Comparison of ENCODE assay signal across 16 mouse cellular contexts in genomic region chr7:144740643-144741042, GRCm38 (mm10). TPM values are rescaled to one million over a fixed set of nuclear protein-coding genes. Genes with fewer than 3 reads are reported as not detected.
DNase-seq lines count a peak whose midpoint lies in the region; ATAC-seq and TF ChIP-seq lines count a peak whose summit lies in the region.
"Had no signal": no experiment of that assay in that cellular context is flagged by ENCODE, and none has a peak within 500 bp of the region (broad histone marks: within the 10 kb centered on the region; RNA-seq: fewer than 3 reads in every experiment).

No protein-coding gene starts in this region.

- H3K9ac ChIP-seq in liver, embryonic 11.5 days (ENCODE audit: low read depth, low read length) = peak overlapping the region; percentile 23; the same call in 1 of the 2 replicates
- H3K9ac ChIP-seq in embryonic facial prominence, embryonic 15.5 days = no peak overlapping the region
- no peak overlapping the region for H3K9ac ChIP-seq in intestine, embryonic 16.5 days (ENCODE audit: low read depth, low read length)
- H3K9ac ChIP-seq: heart, embryonic 13.5 days had no signal

- peak overlapping the region; percentile 65 for H3K27ac ChIP-seq in liver, embryonic 11.5 days (ENCODE audit: low read depth, low read length)
- no peak overlapping the region for H3K27ac ChIP-seq in embryonic facial prominence, embryonic 15.5 days (replicated peaks)
- H3K27ac ChIP-seq in intestine, embryonic 16.5 days (ENCODE audit: low read length) = peak overlapping the region; percentile 72; the same call in 1 of the 2 replicates
- H3K27ac ChIP-seq in limb, embryonic 10.5 days = no peak overlapping the region
- H3K27ac ChIP-seq: heart, embryonic 13.5 days had no signal

- WGBS in liver, embryonic 11.5 days = 60% methylated on average over 7 of the region's 7 CpGs
- 49% methylated on average over 7 of the region's 7 CpGs for WGBS in embryonic facial prominence, embryonic 15.5 days
- 49% methylated on average over 7 of the region's 7 CpGs for WGBS in intestine, embryonic 16.5 days
- 67% methylated on average over 7 of the region's 7 CpGs for WGBS in limb, embryonic 10.5 days

- DNase-seq in liver, embryonic 11.5 days (ENCODE audit: low spot score) = no peak
- DNase-seq in liver = no peak
- DNase-seq in G1E (ENCODE audit: low spot score) = peak; percentile 11
- no peak for DNase-seq in limb, embryonic 10.5 days (ENCODE audit: low spot score)
- no peak for DNase-seq in thymus, postnatal 36 days
- DNase-seq: cerebellum, postnatal 14 days; embryo, embryonic 11 days; heart, postnatal 36 days; layer of hippocampus, postnatal 36 days; retina, postnatal 1 day; thymus, postnatal 14 days had no signal

- ATAC-seq in liver, embryonic 11.5 days (replicated peaks; ENCODE audit: low FRiP score) = no peak
- no peak for ATAC-seq in G1E (ENCODE audit: extremely low read depth, insufficient number of reproducible peaks, low FRiP score, poor library complexity, severe bottlenecking)
- peak; percentile 68; the same call in 1 of the 2 replicates for ATAC-seq in embryonic facial prominence, embryonic 15.5 days (ENCODE audit: insufficient number of reproducible peaks, low FRiP score, low TSS enrichment, low read depth)
- no peak for ATAC-seq in intestine, embryonic 16.5 days

- H3K36me3 ChIP-seq in liver, embryonic 11.5 days (ENCODE audit: control insufficient read depth, insufficient read depth, low read length) = no peaks in the 10 kb centered on the region
- peaks cover 13% of the 10 kb centered on the region for H3K36me3 ChIP-seq in G1E (replicated peaks)
- H3K36me3 ChIP-seq in embryonic facial prominence, embryonic 15.5 days = no peaks in the 10 kb centered on the region
- no peaks in the 10 kb centered on the region for H3K36me3 ChIP-seq in intestine, embryonic 16.5 days (ENCODE audit: control insufficient read depth, insufficient read depth, low read length)
- H3K36me3 ChIP-seq in limb, embryonic 10.5 days = no peaks in the 10 kb centered on the region
- H3K36me3 ChIP-seq: heart, embryonic 13.5 days had no signal

- no peak overlapping the region for H3K4me2 ChIP-seq in liver, embryonic 11.5 days
- H3K4me2 ChIP-seq in embryonic facial prominence, embryonic 15.5 days (replicated peaks) = no peak overlapping the region
- no peak overlapping the region for H3K4me2 ChIP-seq in intestine, embryonic 16.5 days (ENCODE audit: low read depth, low read length)
- H3K4me2 ChIP-seq: heart, embryonic 13.5 days; midbrain, embryonic 11.5 days had no signal

- peaks cover 35% of the 10 kb centered on the region for H3K27me3 ChIP-seq in liver, embryonic 11.5 days (replicated peaks; ENCODE audit: control insufficient read depth, insufficient read depth, low read length)
- H3K27me3 ChIP-seq in G1E (ENCODE audit: insufficient read depth, low read length) = no peaks in the 10 kb centered on the region
- H3K27me3 ChIP-seq in embryonic facial prominence, embryonic 15.5 days = peaks cover 23% of the 10 kb centered on the region
- H3K27me3 ChIP-seq in intestine, embryonic 16.5 days (replicated peaks; ENCODE audit: control insufficient read depth, insufficient read depth, low read length) = peaks cover 5% of the 10 kb centered on the region; the same call in 1 of the 2 replicates
- peaks cover 39% of the 10 kb centered on the region for H3K27me3 ChIP-seq in limb, embryonic 10.5 days (ENCODE audit: low read depth, poor library complexity, severe bottlenecking)

- H3K4me1 ChIP-seq in liver, embryonic 11.5 days (replicated peaks; ENCODE audit: control insufficient read depth, insufficient read depth, low read length) = peaks cover 37% of the 10 kb centered on the region
- peaks cover 88% of the 10 kb centered on the region for H3K4me1 ChIP-seq in G1E (ENCODE audit: insufficient read depth, low read depth, low read length)
- peaks cover 8% of the 10 kb centered on the region for H3K4me1 ChIP-seq in embryonic facial prominence, embryonic 15.5 days
- peaks cover 34% of the 10 kb centered on the region for H3K4me1 ChIP-seq in intestine, embryonic 16.5 days (ENCODE audit: control insufficient read depth, insufficient read depth, low read length)
- H3K4me1 ChIP-seq in limb, embryonic 10.5 days = peaks cover 24% of the 10 kb centered on the region

- H3K4me3 ChIP-seq in liver, embryonic 11.5 days (ENCODE audit: low read depth, low read length) = no peak overlapping the region
- peak overlapping the region; percentile 56; the same call in 1 of the 2 replicates for H3K4me3 ChIP-seq in G1E (ENCODE audit: low read depth, low read length)
- H3K4me3 ChIP-seq in embryonic facial prominence, embryonic 15.5 days (replicated peaks) = no peak overlapping the region
- no peak overlapping the region for H3K4me3 ChIP-seq in intestine, embryonic 16.5 days (ENCODE audit: low read length)
- H3K4me3 ChIP-seq in limb, embryonic 10.5 days = no peak overlapping the region
- H3K4me3 ChIP-seq: heart, embryonic 13.5 days had no signal

- no peak for TF ChIP-seq CTCF in G1E (IDR thresholded peaks at IDR 0.05; ENCODE audit: low read depth, low read length)

- no peaks in the 10 kb centered on the region for H3K9me3 ChIP-seq in liver, embryonic 11.5 days (ENCODE audit: control insufficient read depth, low read length)
- no peaks in the 10 kb centered on the region; the same call in 1 of the 2 replicates for H3K9me3 ChIP-seq in G1E (replicated peaks)
- no peaks in the 10 kb centered on the region for H3K9me3 ChIP-seq in embryonic facial prominence, embryonic 15.5 days (replicated peaks)
- no peaks in the 10 kb centered on the region for H3K9me3 ChIP-seq in intestine, embryonic 16.5 days (ENCODE audit: control insufficient read depth, low read length)
- no peaks in the 10 kb centered on the region for H3K9me3 ChIP-seq in limb, embryonic 10.5 days (replicated peaks)
- H3K9me3 ChIP-seq: heart, embryonic 13.5 days had no signal

RNA-seq across cellular contexts. Expression of gene Ano1, which starts 11.1 kb away (rescaled TPM):
- polyA plus RNA-seq in liver, embryonic 11.5 days (2014; fragmentation: Nextera tagmentation; extraction: Ambion mirVana) = 10.2 and 13.2 TPM in 2 replicates
- total RNA-seq in G1E (2014; fragmentation: Nextera tagmentation) = 7.1 and 11.3 TPM in 2 replicates
- 3.2 and 3.7 TPM in 2 replicates for total RNA-seq in G1E (2017)
- polyA plus RNA-seq in G1E (2012) = 1.2 and 1.8 TPM in 2 replicates
- polyA plus RNA-seq in embryonic facial prominence, embryonic 15.5 days (2015; fragmentation: Nextera tagmentation; extraction: Ambion mirVana) = 17.9 and 20.6 TPM in 2 replicates
- polyA plus RNA-seq in intestine, embryonic 16.5 days (2015; fragmentation: Nextera tagmentation; extraction: Ambion mirVana) = 19.9 and 20.3 TPM in 2 replicates
- polyA plus RNA-seq in limb, embryonic 10.5 days (2016; fragmentation: Nextera tagmentation; extraction: Ambion mirVana) = 3.1 and 6.0 TPM in 2 replicates
- total RNA-seq: neutrophil, adult 5-6 weeks had no signal

Comparison
In these comparisons a context has a peak if more than half of its experiments do, and no peak if none do; other contexts are left out.
1. H3K27ac ChIP-seq: peak in liver, embryonic 11.5 days (single experiment) and intestine, embryonic 16.5 days (single experiment); none in embryonic facial prominence, embryonic 15.5 days (single experiment) and limb, embryonic 10.5 days (single experiment).